Mouse (Mus musculus): Measurements from ENCODE around the gene Hirip3. TPM values are rescaled to one million over a fixed set of nuclear protein-coding genes. Genes with fewer than 3 reads are reported as not detected.

Hirip3 gene
- total and polyA plus RNA-seq, 3 experiments = 55.6 to 137 TPM; not detected in 1

DNA sequence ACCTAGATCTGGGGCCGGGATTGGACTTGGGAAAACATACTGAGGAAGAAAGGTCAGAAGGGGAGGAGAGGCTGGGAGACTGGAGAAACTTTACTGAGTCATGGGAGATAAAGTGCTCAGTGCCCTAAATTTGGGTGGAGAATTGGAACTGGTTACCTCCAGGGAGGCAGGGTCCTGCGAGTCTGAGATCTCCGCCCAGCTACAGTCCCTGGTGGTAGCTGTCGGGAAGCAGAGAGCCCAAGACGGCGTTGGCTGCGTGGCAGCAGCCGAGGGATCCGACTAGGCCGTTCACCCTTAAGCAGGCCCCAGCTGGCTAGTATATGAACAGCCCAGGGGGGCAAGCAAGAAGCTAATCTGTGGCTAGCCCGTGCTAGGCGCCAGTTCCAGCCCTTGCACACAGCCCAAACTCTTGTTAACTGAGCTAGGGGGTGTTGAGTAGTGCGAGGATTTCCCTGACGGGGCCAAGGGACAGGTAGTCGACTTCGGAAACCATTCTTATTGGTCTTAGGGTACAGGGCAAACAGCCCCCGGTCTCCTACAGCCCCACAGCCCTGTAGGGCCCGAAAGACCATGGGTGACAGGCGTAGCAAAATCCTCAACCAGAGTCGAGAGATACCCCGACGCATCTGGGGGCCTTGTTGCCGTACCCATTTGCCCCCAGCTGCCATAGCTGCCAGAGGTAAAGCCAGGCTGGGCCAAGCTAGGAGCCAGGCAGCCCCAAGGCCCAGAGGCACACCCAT, 8.2 kb downstream of the Hirip3 start:
- DNase-seq (ENCODE audit: low read depth, low spot score) = no peak
- Histone ChIP-seq H3K4me1 (ENCODE audit: control insufficient read depth in 1 of 2, insufficient read depth in 2 of 2, low read length in 2 of 2) (no peaks in the 10 kb centered on the region), H3K9ac (ENCODE audit: control insufficient read depth, low read depth, low read length, poor library complexity, severe bottlenecking) (no peak overlapping the region), H3K27ac (ENCODE audit: control insufficient read depth, low read depth, low read length) (no peak overlapping the region), H3K27me3 (ENCODE audit: control insufficient read depth in 1 of 2, insufficient read depth in 2 of 2, low read length in 2 of 2) (no peaks in the 10 kb centered on the region), H3K79me2 (ENCODE audit: control insufficient read depth, insufficient read depth, low read length, poor library complexity) (no peaks in the 10 kb centered on the region), H3K4me3 (ENCODE audit: control insufficient read depth in 1 of 2, insufficient read depth in 1 of 2, low read depth in 2 of 2, low read length in 2 of 2) (no peak overlapping the region), H3K9me3 (replicated peaks; ENCODE audit: insufficient read depth, low read length) (no peaks in the 10 kb centered on the region), H3K36me3 (ENCODE audit: control insufficient read depth in 1 of 2, insufficient read depth in 2 of 2, low read length in 2 of 2) (peaks cover 0 to 15% of the 10 kb centered on the region in 2 experiments; a peak in 2 of 4 replicates)
- no peak for TF ChIP-seq CHD1 (IDR thresholded peaks at IDR 0.05; ENCODE audit: low read depth, low read length)

DNA sequence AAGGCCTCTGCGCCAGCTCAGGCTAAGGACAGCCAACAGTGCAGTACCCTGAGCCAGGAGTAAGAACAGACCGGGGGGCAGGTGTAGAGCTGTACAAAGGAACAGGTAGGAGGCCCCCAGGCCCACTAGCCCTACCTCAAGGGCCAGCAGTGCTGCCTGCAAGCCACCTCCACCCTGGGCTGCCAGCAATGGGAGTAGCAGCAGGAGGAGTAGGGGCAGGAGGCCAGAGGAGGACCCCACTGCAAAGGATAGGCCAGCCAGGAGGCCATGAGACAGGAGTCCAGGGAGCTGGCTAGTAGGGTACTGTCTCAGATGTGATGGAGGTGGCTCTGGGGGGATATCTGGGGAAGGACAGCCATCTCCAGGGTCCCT, 8.7 kb downstream of the Hirip3 start:
- no peaks in the 10 kb centered on the region for H3K27me3 ChIP-seq (ENCODE audit: control insufficient read depth in 1 of 2, insufficient read depth in 2 of 2, low read length in 2 of 2)
- TF ChIP-seq MYB (IDR thresholded peaks at IDR 0.05; ENCODE audit: low read depth, low read length) (no peak), USF1 (IDR thresholded peaks at IDR 0.05; ENCODE audit: low read depth, low read length) (no peak), CHD2 (IDR thresholded peaks at IDR 0.05; ENCODE audit: low read length) (no peak), KAT2A (conservative IDR thresholded peaks at IDR 0.05; ENCODE audit: low read depth, low read length) (no peak), EP300 (IDR thresholded peaks at IDR 0.05; ENCODE audit: low read depth in 1 of 2, low read length in 2 of 2) (no peak)
- no peak for DNase-seq (ENCODE audit: low read depth, low spot score)
- H3K4me1 ChIP-seq (ENCODE audit: control insufficient read depth in 1 of 2, insufficient read depth in 2 of 2, low read length in 2 of 2) = no peaks in the 10 kb centered on the region
- H3K27ac ChIP-seq (ENCODE audit: control insufficient read depth, low read depth, low read length) = no peak overlapping the region
- no peaks in the 10 kb centered on the region for H3K79me2 ChIP-seq (ENCODE audit: control insufficient read depth, insufficient read depth, low read length, poor library complexity)
- no peaks in the 10 kb centered on the region for H3K9me3 ChIP-seq (replicated peaks; ENCODE audit: insufficient read depth, low read length)
- no peak overlapping the region for H3K9ac ChIP-seq (ENCODE audit: control insufficient read depth, low read depth, low read length, poor library complexity, severe bottlenecking)
- peaks cover 4 to 14% of the 10 kb centered on the region in 2 experiments; a peak in 3 of 4 replicates for H3K36me3 ChIP-seq (ENCODE audit: control insufficient read depth in 1 of 2, insufficient read depth in 2 of 2, low read length in 2 of 2)
- H3K4me3 ChIP-seq (ENCODE audit: control insufficient read depth in 1 of 2, insufficient read depth in 1 of 2, low read depth in 2 of 2, low read length in 2 of 2) = no peak overlapping the region

DNA sequence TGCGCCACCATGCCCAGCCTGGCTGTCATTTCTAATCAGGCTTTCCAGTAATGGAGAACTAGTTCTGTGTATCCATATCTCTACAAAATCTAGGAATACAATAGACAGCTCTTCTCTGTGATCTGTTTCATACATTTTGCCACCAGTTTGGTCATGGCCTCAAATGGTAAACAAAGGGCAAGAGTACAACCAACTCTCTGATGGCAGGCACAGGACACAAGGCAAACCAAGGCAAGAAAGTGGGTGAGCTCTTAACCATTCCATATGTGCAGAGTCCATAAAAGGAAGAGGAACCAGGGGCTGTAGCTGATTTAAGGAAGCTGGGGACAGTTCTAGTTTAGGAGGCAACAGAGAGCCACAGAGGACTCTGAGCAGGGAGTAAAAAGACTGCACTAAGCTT, 15.5 kb downstream of the Hirip3 start:
- H3K9me3 ChIP-seq (replicated peaks; ENCODE audit: insufficient read depth, low read length) = no peaks in the 10 kb centered on the region
- no peak overlapping the region for H3K27ac ChIP-seq (ENCODE audit: control insufficient read depth, low read depth, low read length)
- peaks cover 10% of the 10 kb centered on the region for H3K79me2 ChIP-seq (ENCODE audit: control insufficient read depth, insufficient read depth, low read length, poor library complexity)
- no peak for DNase-seq (ENCODE audit: low read depth, low spot score)
- H3K36me3 ChIP-seq (ENCODE audit: control insufficient read depth in 1 of 2, insufficient read depth in 2 of 2, low read length in 2 of 2) = peaks cover 9 to 21% of the 10 kb centered on the region in 2 experiments
- TF ChIP-seq HCFC1 (IDR thresholded peaks at IDR 0.05; ENCODE audit: low read depth, low read length) (no peak), NRF1 (IDR thresholded peaks at IDR 0.05; ENCODE audit: insufficient read depth, low read depth, low read length, poor library complexity, severe bottlenecking) (no peak), ZKSCAN1 (IDR thresholded peaks at IDR 0.05; ENCODE audit: low read depth, low read length) (no peak), MAFK (IDR thresholded peaks at IDR 0.05; ENCODE audit: borderline replicate concordance, low read depth, low read length) (no peak), TAL1 (IDR thresholded peaks at IDR 0.05; ENCODE audit: low read length) (no peak), ZMIZ1 (IDR thresholded peaks at IDR 0.05; ENCODE audit: low read depth, low read length) (no peak), EP300 (IDR thresholded peaks at IDR 0.05; ENCODE audit: low read depth in 1 of 2, low read length in 2 of 2) (no peak), POLR2AphosphoS2 (IDR thresholded peaks at IDR 0.05; ENCODE audit: low read length) (no peak), ZNF384 (IDR thresholded peaks at IDR 0.05; ENCODE audit: low read depth, low read length) (no peak), RCOR1 (IDR thresholded peaks at IDR 0.05; ENCODE audit: low read depth, low read length) (no peak), ETS1 (IDR thresholded peaks at IDR 0.05; ENCODE audit: low read depth, low read length) (no peak), MXI1 (IDR thresholded peaks at IDR 0.05; ENCODE audit: low read depth, low read length) (no peak), E2F4 (IDR thresholded peaks at IDR 0.05; ENCODE audit: borderline replicate concordance, low read depth, low read length) (no peak)
- H3K27me3 ChIP-seq (ENCODE audit: control insufficient read depth in 1 of 2, insufficient read depth in 2 of 2, low read length in 2 of 2) = no peaks in the 10 kb centered on the region
- H3K4me3 ChIP-seq (ENCODE audit: control insufficient read depth in 1 of 2, insufficient read depth in 1 of 2, low read depth in 2 of 2, low read length in 2 of 2) = no peak overlapping the region
- no peak overlapping the region for H3K9ac ChIP-seq (ENCODE audit: control insufficient read depth, low read depth, low read length, poor library complexity, severe bottlenecking)
- H3K4me1 ChIP-seq (ENCODE audit: control insufficient read depth in 1 of 2, insufficient read depth in 2 of 2, low read length in 2 of 2) = peaks cover 0 to 5% of the 10 kb centered on the region in 2 experiments; a peak in 1 of 4 replicates

Measured in MEL (cell line).